Mouse (Mus musculus): Measurements from ENCODE around the gene Cdk9.

DNA sequence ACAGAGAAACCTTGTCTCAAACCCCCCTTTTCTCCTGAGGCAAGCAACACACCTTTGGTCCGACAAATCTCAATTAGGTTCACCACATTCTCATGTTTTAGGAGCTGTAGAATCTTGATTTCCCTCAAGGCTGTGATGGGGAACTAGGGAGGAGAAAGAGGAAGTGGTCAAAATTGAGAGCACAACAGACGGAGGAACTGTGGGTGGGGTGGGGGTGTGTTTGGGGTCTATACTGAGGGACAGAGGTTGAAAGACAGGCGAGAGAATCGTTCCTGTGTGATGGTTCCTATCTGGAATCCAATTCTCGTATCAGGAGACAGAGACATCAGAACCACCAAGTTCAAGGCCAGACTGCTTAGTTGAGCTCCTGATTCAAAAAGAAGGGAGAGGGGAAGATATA, 2.5 kb downstream of the Cdk9 start:
- TF ChIP-seq CTCF (IDR thresholded peaks at IDR 0.05; ENCODE audit: low read depth, low read length), result no peak
- no peak for TF ChIP-seq POLR2A (IDR thresholded peaks at IDR 0.05; ENCODE audit: borderline replicate concordance, low read depth, low read length)
